Mouse (Mus musculus) megakaryocyte, embryonic 14.5 days (primary cell): ENCODE measurements at regions not wholly inside any gene's neighbourhood (a gene's known extent, or its start where the extent isn't known, plus 50 kb on each side); places are given as distances from the start of the nearest gene placed in this dataset.

Experiments used
- FLI1 ChIP-seq: IDR thresholded peaks from 2 replicates; pipeline ENCODE4 v1.6.1; 2012; ENCODE audit warnings: low read length, inconsistent platforms, mixed read lengths
- GATA1 ChIP-seq: IDR thresholded peaks from 3 replicates; pipeline ENCODE4 v1.6.1; 2012; ENCODE audit warnings: mixed read lengths, low read length, inconsistent platforms, borderline replicate concordance

DNA sequence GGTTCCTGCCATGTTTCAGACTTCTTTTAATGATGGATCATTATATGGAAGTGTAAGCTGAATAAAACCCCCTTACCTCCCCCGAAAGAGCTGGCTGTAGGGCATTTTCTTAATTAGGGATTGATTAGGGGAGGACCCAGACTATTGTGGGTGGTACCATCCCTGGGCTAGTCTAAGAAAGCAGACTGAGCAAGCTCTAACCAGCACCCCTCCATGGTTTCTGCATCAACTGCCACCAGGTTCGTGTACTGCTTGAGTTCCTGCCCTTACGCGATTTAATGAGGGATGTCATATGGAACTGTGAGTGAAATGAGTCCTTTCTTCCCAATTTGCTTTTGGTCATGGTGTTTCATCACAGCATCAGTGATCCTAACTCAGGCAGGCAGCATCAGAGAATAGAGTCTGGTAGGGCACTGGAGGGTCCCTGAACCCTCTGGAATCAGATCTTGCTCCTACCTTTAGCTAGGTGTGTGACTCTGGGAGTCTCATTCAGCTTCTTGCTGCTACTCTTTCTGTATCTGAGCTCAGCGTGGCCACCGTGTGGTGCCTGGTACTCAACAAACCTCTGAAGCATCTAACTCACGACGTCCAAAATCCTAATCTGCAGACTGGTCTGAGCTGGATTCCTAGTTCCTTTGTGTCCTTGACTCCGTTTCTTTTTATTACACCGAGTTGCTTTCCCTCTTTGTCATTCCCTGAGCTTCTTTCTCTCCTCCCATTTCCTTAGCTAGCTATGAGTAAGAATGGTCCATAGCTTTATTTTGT lies 1884.0 kb upstream of the Lrrc6 start:
- TF ChIP-seq FLI1 (no peak), GATA1 (no peak)
